Mouse (Mus musculus) neural tube, embryonic 13.5 days (tissue): ENCODE results near the gene Capza1. TPM values are rescaled to one million over a fixed set of nuclear protein-coding genes. Genes with fewer than 3 reads are reported as not detected.
"Not testable (repeated sequence)": the region's sequence is repeated elsewhere in the genome, so short reads cannot be mapped to it uniquely, and the experiment has no call there.

ENCODE experiments used
- ATAC-seq: fragments of 200-750 bp; cut with Nextera tagmentation; 2 replicates; pipeline ENCODE4 v1.8.0; 2017; ENCODE audit warnings: low read depth, mild to moderate bottlenecking, moderate TSS enrichment, moderate library complexity
- H3K27ac ChIP-seq: fragments of 300-500 bp; sonication (generic); replicated peaks from 2 replicates; pipeline ENCODE4 v1.5.1; 2015; ENCODE audit warnings: moderate library complexity, mild to moderate bottlenecking, inconsistent platforms
- H3K27me3 ChIP-seq: fragments of 300-500 bp; sonication (generic); 2 replicates; pipeline ENCODE4 v1.6.1; 2015; ENCODE audit warnings: mild to moderate bottlenecking, inconsistent platforms
- H3K36me3 ChIP-seq: fragments of 300-500 bp; sonication (generic); 2 replicates; pipeline ENCODE4 v1.6.1; 2015; ENCODE audit warnings: mild to moderate bottlenecking, inconsistent platforms
- H3K4me1 ChIP-seq: fragments of 300-500 bp; sonication (generic); replicated peaks from 2 replicates; pipeline ENCODE4 v1.6.1; 2015; ENCODE audit warnings: inconsistent platforms
- H3K4me2 ChIP-seq: fragments of 300-500 bp; sonication (generic); 2 replicates; pipeline ENCODE4 v1.6.1; 2015; ENCODE audit warnings: inconsistent platforms, mild to moderate bottlenecking, moderate library complexity
- H3K4me3 ChIP-seq: fragments of 300-500 bp; sonication (generic); 2 replicates; pipeline ENCODE4 v1.5.1; 2015; ENCODE audit warnings: mild to moderate bottlenecking, inconsistent platforms
- H3K9ac ChIP-seq: fragments of 300-500 bp; sonication (generic); 2 replicates; pipeline ENCODE4 v1.6.1; 2015; ENCODE audit warnings: moderate library complexity, mild to moderate bottlenecking, inconsistent platforms
- H3K9me3 ChIP-seq: fragments of 300-500 bp; sonication (generic); 2 replicates; pipeline ENCODE4 v1.6.1; 2016; ENCODE audit warnings: inconsistent platforms
- WGBS: fragments of 180-500 bp; shearing (Covaris S2); methylation state at CpG from one replicate; pipeline ENCODE4 v1.1.7; 2015; 5-methylcytosine and 5-hydroxymethylcytosine counted together
- polyA plus RNA-seq: library from polyadenylated mRNA; unstranded; fragments of >200 nt; fragmentation: Nextera tagmentation; extraction: Ambion mirVana; gene quantifications from 2 replicates; pipeline ENCODE4 v1.2.1, GENCODE M21; 2015

The Capza1 gene
- 181 and 198 TPM in 2 replicates for polyA plus RNA-seq

- peak within 1 kb of the TSS; percentile 98 for H3K4me3 ChIP-seq
- WGBS: under 1% methylated on average over 43 of the region's 43 CpGs
Measured at GRCm38 (mm10) chr3:104863786-104864650, at the start of gene Capza1, which contains the start of gene St7l. Capza1 (minus strand) TSS chr3:104864505. St7l (plus strand) TSS chr3:104864005.

DNA sequence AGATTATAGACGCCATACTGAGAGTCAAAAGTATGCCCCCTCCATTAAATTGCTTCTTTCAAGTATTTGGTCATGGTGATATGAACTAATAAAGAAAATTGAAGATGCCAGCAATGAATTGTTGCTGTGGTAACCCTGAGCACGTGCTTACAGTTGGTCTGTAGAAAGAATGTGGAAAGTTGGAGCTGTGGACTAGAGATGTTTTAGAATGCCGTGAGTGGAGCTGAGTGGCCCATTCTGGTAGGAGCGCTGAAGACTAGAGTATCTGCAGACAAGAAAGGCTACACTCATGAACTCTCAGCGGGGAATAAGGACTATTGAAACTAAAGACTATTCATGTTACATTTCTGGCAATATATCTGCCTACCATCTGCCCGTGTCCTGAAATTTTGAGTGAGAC lies 44.9 kb upstream of the Capza1 start:
- WGBS: 79% methylated on average over 6 of the region's 6 CpGs
- no peak overlapping the region for H3K4me2 ChIP-seq
- no peaks in the 10 kb centered on the region for H3K9me3 ChIP-seq
- H3K4me1 ChIP-seq: no peaks in the 10 kb centered on the region
- H3K9ac ChIP-seq: no peak overlapping the region
- no peak for ATAC-seq
- no peak overlapping the region for H3K4me3 ChIP-seq
- no peaks in the 10 kb centered on the region for H3K27me3 ChIP-seq
- peaks cover 38% of the 10 kb centered on the region for H3K36me3 ChIP-seq
- no peak overlapping the region for H3K27ac ChIP-seq

More at GRCm38 (mm10) chr3:104863786-104864650, at the start of gene Capza1, which contains the start of gene St7l:
- H3K9me3 ChIP-seq: no peaks in the 10 kb centered on the region
- H3K9ac ChIP-seq: peak within 1 kb of the TSS; percentile 96
- peak within 1 kb of the TSS; percentile 85 for H3K4me2 ChIP-seq
- ATAC-seq: peak; percentile 99
- peak within 1 kb of the TSS; percentile 97 for H3K27ac ChIP-seq
- H3K27me3 ChIP-seq: no peaks in the 10 kb centered on the region
- H3K36me3 ChIP-seq: peaks cover 8% of the 10 kb centered on the region; the same call in 1 of the 2 replicates
- H3K4me1 ChIP-seq: peaks cover 45% of the 10 kb centered on the region

DNA sequence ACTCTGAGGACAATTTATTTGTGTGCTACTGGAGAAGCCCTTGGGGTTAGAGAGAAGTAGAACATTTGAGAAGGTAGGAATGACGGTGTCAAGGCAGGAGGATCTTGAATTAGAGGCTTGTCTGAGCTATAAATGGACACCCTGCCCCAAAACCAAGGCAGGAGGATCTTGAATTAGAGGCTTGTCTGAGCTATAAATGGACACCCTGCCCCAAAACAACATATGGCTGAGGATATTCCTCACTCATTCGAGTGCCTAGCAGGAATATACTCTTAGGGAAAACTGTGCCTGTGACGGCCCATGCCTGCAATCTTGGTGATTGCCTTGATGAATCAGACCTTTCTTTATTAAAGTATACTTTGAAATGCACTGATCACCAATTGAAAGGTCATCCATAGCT lies 41.7 kb upstream of the Capza1 start:
- Histone ChIP-seq H3K4me2 (no peak overlapping the region), H3K9me3 (no peaks in the 10 kb centered on the region), H3K9ac (no peak overlapping the region), H3K4me1 (no peaks in the 10 kb centered on the region), H3K4me3 (no peak overlapping the region), H3K27me3 (no peaks in the 10 kb centered on the region), H3K27ac (no peak overlapping the region), H3K36me3 (peaks cover 43% of the 10 kb centered on the region)
- ATAC-seq: no peak
- 87% methylated on average over 3 of the region's 3 CpGs for WGBS

- H3K4me3 ChIP-seq: no peak overlapping the region
- ATAC-seq: no peak
- H3K4me2 ChIP-seq: no peak overlapping the region
- H3K27me3 ChIP-seq: no peaks in the 10 kb centered on the region
- H3K4me1 ChIP-seq: no peaks in the 10 kb centered on the region
- peaks cover 37% of the 10 kb centered on the region for H3K36me3 ChIP-seq
- 93% methylated on average over 4 of the region's 4 CpGs for WGBS
- H3K9me3 ChIP-seq: no peaks in the 10 kb centered on the region
- no peak overlapping the region for H3K9ac ChIP-seq
- no peak overlapping the region for H3K27ac ChIP-seq
Measured at GRCm38 (mm10) chr3:104905389-104905788, 41.1 kb upstream of the Capza1 start.

DNA sequence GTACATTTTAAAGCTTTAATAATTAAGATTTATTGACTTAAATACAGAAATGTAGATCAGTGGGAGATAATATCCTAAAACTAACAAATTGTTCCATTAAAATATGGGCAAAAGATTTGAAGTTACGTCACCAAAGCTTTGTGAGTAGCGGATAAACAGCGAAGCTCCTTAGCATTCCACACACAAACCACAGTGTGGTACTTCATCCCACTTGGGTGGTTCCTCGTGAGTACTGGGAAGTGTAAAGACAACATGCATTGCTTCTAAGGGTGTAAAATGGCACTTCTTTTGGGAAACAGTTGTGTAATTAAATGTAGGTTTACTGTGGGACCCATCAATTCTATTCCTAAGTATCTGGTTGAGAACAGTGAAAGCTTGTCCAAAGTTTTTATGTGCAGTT lies 36.8 kb upstream of the Capza1 start:
- Histone ChIP-seq H3K4me3 (no peak overlapping the region), H3K4me1 (no peaks in the 10 kb centered on the region), H3K27ac (no peak overlapping the region), H3K9ac (no peak overlapping the region), H3K9me3 (no peaks in the 10 kb centered on the region), H3K27me3 (no peaks in the 10 kb centered on the region), H3K4me2 (no peak overlapping the region), H3K36me3 (peaks cover 47% of the 10 kb centered on the region)
- WGBS: 91% methylated on average over 4 of the region's 4 CpGs
- no peak for ATAC-seq

GRCm38 (mm10) chr3:104896141-104896540 lies 31.8 kb upstream of the Capza1 start:
- H3K27ac ChIP-seq: no peak overlapping the region
- no peaks in the 10 kb centered on the region for H3K27me3 ChIP-seq
- H3K9ac ChIP-seq: no peak overlapping the region
- H3K36me3 ChIP-seq: peaks cover 57% of the 10 kb centered on the region
- H3K9me3 ChIP-seq: no peaks in the 10 kb centered on the region
- H3K4me3 ChIP-seq: no peak overlapping the region
- no peaks in the 10 kb centered on the region for H3K4me1 ChIP-seq
- no peak overlapping the region for H3K4me2 ChIP-seq
- WGBS: 75% methylated on average over 3 of the region's 3 CpGs
- ATAC-seq: no peak

DNA sequence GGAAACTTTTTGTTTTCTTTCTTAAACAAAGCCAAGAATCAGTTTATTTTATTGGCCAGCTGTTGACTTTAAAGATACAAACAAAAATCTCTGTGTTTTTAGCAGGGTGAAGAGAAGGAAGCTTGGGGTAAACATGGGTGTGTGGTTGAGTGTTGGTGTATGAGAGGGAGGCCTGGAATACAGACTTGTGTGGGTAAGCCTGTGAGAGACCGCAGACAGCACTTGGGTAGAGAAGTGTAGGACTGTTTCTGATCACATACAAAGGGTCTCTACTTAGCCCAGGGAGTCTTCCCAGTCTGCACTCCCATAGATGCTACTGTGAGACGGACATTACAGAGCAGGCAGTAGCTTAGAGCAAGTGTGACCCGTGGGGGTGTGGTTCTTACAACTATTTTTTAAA lies 24.3 kb upstream of the Capza1 start:
- no peak overlapping the region for H3K4me2 ChIP-seq
- H3K4me3 ChIP-seq: no peak overlapping the region
- no peaks in the 10 kb centered on the region for H3K9me3 ChIP-seq
- H3K27me3 ChIP-seq: no peaks in the 10 kb centered on the region
- ATAC-seq: no peak
- H3K4me1 ChIP-seq: no peaks in the 10 kb centered on the region
- H3K27ac ChIP-seq: no peak overlapping the region
- H3K36me3 ChIP-seq: peaks cover 63% of the 10 kb centered on the region
- no peak overlapping the region for H3K9ac ChIP-seq
- WGBS: 92% methylated on average over 3 of the region's 3 CpGs

- H3K27ac ChIP-seq: no peak overlapping the region
- no peaks in the 10 kb centered on the region for H3K9me3 ChIP-seq
- H3K36me3 ChIP-seq: peaks cover 51% of the 10 kb centered on the region
- H3K9ac ChIP-seq: no peak overlapping the region
- no peak overlapping the region for H3K4me3 ChIP-seq
- H3K4me2 ChIP-seq: no peak overlapping the region
- peaks cover 16% of the 10 kb centered on the region for H3K4me1 ChIP-seq
- no peak for ATAC-seq
- no peaks in the 10 kb centered on the region for H3K27me3 ChIP-seq
Measured at GRCm38 (mm10) chr3:104869611-104870010, 5.3 kb upstream of the Capza1 start.

- H3K27me3 ChIP-seq, H3K9me3 ChIP-seq, ATAC-seq, H3K27ac ChIP-seq, H3K9ac ChIP-seq: not testable (repeated sequence)
- Histone ChIP-seq H3K4me3 (peak overlapping the region; percentile 98; the same call in 1 of the 2 replicates), H3K4me1 (peaks cover 37% of the 10 kb centered on the region), H3K4me2 (peak overlapping the region; percentile 85), H3K36me3 (peaks cover 27% of the 10 kb centered on the region)
Measured at GRCm38 (mm10) chr3:104866674-104867073, 2.4 kb upstream of the Capza1 start.

DNA sequence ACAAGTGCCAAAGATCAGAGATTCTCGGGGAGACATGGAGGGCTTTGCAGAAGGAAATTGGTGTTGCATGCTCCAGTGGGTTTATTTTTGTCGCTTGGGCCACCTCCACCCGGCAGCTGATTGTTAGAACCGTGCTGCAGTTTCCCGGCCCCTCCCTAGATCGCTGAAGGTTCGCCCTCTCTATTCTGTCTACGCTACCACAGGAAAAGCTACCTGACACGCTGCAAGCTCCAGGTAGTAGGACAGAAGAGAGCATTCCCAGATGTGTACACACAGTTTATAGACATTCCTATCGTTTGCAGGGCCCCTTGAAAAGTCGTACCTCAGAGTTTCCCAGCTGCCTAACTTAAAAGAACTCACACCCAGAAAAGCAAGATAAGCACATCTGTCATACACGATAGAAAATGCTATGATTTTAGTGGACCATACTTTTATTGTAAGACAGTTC lies 1.1 kb upstream of the Capza1 start:
- H3K27me3 ChIP-seq: no peaks in the 10 kb centered on the region
- 0 out of 2 replicates have a peak, but pooled peaks have one; percentile 9 for ATAC-seq
- peak overlapping the region; percentile 97 for H3K27ac ChIP-seq
- under 1% methylated on average over 12 of the region's 12 CpGs for WGBS
- peaks cover 13% of the 10 kb centered on the region; the same call in 1 of the 2 replicates for H3K36me3 ChIP-seq
- peak overlapping the region; percentile 96 for H3K9ac ChIP-seq
- no peaks in the 10 kb centered on the region for H3K9me3 ChIP-seq
- peak overlapping the region; percentile 85 for H3K4me2 ChIP-seq
- H3K4me1 ChIP-seq: peaks cover 45% of the 10 kb centered on the region
- peak overlapping the region; percentile 98 for H3K4me3 ChIP-seq

GRCm38 (mm10) chr3:104864651-104865340 lies 491 bp upstream of the Capza1 start:
- WGBS: under 1% methylated on average over 48 of the region's 48 CpGs
- peak; percentile 97 for ATAC-seq
- Histone ChIP-seq H3K4me3 (peak overlapping the region; percentile 98), H3K4me1 (peaks cover 45% of the 10 kb centered on the region), H3K4me2 (peak overlapping the region; percentile 85), H3K36me3 (peaks cover 10% of the 10 kb centered on the region; the same call in 1 of the 2 replicates), H3K9ac (peak overlapping the region; percentile 96), H3K27ac (peak overlapping the region; percentile 97), H3K27me3 (no peaks in the 10 kb centered on the region), H3K9me3 (no peaks in the 10 kb centered on the region)

DNA sequence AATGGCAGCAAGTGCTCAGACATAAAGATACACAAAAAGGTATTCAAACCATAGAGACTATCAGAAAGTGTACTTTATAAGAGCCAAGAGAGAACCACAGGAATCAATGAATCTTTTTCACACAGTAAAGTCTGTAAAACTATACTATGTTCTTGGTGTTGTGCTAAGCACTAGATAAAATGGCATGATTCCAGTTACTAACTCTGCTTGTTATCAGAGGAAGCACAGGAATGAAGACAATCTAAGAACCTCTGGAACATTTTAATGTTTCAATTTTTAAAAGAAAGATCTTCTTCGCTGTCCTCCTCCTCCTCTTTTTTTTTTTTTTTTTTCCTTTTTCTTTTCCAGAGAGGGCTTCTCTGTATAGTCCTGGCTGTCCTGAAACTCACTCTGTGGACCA lies 5.7 kb downstream of the Capza1 start:
- H3K4me3 ChIP-seq: no peak overlapping the region
- H3K4me1 ChIP-seq: peaks cover 30% of the 10 kb centered on the region
- ATAC-seq: no peak
- H3K36me3 ChIP-seq: peaks cover 12% of the 10 kb centered on the region; the same call in 1 of the 2 replicates
- H3K9me3 ChIP-seq: no peaks in the 10 kb centered on the region
- no peak overlapping the region for H3K27ac ChIP-seq
- 93% methylated on average over 1 of the region's 1 CpGs for WGBS
- no peak overlapping the region for H3K4me2 ChIP-seq
- no peak overlapping the region for H3K9ac ChIP-seq
- no peaks in the 10 kb centered on the region for H3K27me3 ChIP-seq
